In the genomic region with DNA sequence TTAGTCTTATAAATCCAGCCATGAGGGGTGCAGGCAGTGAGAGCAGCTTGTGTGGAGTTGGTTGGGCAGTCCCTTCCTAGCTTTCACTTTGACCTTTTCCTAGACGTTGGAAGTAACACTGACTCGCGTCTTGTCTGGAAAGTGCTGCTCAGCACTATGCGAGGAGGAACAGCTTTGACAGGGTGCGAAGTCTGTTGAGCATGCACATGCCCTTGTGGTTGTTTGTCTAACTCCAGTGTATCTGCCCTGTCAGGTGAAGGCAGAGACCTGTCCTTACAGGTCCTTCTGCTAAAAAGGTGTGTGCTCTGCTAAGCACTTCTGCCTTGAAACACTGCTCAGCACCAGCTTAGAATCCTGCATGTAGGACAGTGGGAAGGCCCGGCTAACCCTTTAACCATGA, we compare ENCODE assay signal across 26 mouse cellular contexts. TPM values are rescaled to one million over a fixed set of nuclear protein-coding genes. Genes with fewer than 3 reads are reported as not detected.
A peak's percentile ranks its signal among the peaks of the same experiment; 100 is the strongest.
DNase-seq lines count a peak whose midpoint lies in the region; ATAC-seq and TF ChIP-seq lines count a peak whose summit lies in the region.
"Had no signal": no experiment of that assay in that cellular context is flagged by ENCODE, and none has a peak within 500 bp of the region (broad histone marks: within the 10 kb centered on the region; RNA-seq: fewer than 3 reads in every experiment).

No protein-coding gene starts in this region.

- no peak for TF ChIP-seq CTCF in bone marrow macrophage, adult 2 months (IDR thresholded peaks at IDR 0.05; ENCODE audit: low read depth, low read length)
- TF ChIP-seq CTCF in intestine, postnatal 0 days (IDR thresholded peaks at IDR 0.05; ENCODE audit: low read depth): peak; percentile 12; the same call in 1 of the 2 replicates
- TF ChIP-seq CTCF in small intestine, adult 2 months (IDR thresholded peaks at IDR 0.05; ENCODE audit: extremely low read depth, insufficient read length, insufficient replicate concordance, low read depth, low read length): no peak

- peak; percentile 65 to 69 for DNase-seq in kidney, adult 8-10 months
- DNase-seq in right cerebral cortex, postnatal 36 days (ENCODE audit: low spot score in 2 of 2): no peak
- DNase-seq in layer of hippocampus, adult 9-11 months: no peak
- DNase-seq: adrenal gland, adult 2 months; cerebellum, adult 11-12 months; cerebellum, postnatal 10 days; gastrocnemius, postnatal 25 days; heart, adult 18-20 months; heart, postnatal 14 days; retina, postnatal 1 day; right cerebral cortex, postnatal 25 days had no signal

- H3K4me2 ChIP-seq in kidney, embryonic 14.5 days (replicated peaks; ENCODE audit: low read depth, low read length): no peak overlapping the region
- H3K4me2 ChIP-seq in intestine, postnatal 0 days (replicated peaks; ENCODE audit: low read depth): no peak overlapping the region
- H3K4me2 ChIP-seq: embryonic facial prominence, embryonic 12.5 days; forebrain, embryonic 12.5 days; heart, embryonic 12.5 days; neural tube, embryonic 13.5 days; stomach, embryonic 15.5 days had no signal

- no peaks in the 10 kb centered on the region for H3K4me1 ChIP-seq in kidney, embryonic 14.5 days (ENCODE audit: control insufficient read depth, insufficient read depth, low read length)
- peaks cover 36% of the 10 kb centered on the region for H3K4me1 ChIP-seq in bone marrow macrophage, adult 2 months (ENCODE audit: control insufficient read depth, insufficient read depth, low read length)
- 0 out of 2 replicates have a peak, but pooled peaks cover 4% of the 10 kb centered on the region for H3K4me1 ChIP-seq in intestine, postnatal 0 days (replicated peaks; ENCODE audit: control insufficient read depth, insufficient read depth, low read length)
- H3K4me1 ChIP-seq in small intestine, adult 2 months (ENCODE audit: control insufficient read depth, insufficient read depth, insufficient read length, low read length): peaks cover 25% of the 10 kb centered on the region
- H3K4me1 ChIP-seq: embryonic facial prominence, embryonic 12.5 days; forebrain, embryonic 12.5 days; midbrain, embryonic 10.5 days; neural tube, embryonic 13.5 days; stomach, embryonic 15.5 days had no signal

- no peak overlapping the region for H3K4me3 ChIP-seq in kidney, embryonic 14.5 days (ENCODE audit: low read length)
- no peak overlapping the region for H3K4me3 ChIP-seq in bone marrow macrophage, adult 2 months (ENCODE audit: insufficient read depth, low read length)
- H3K4me3 ChIP-seq in intestine, postnatal 0 days (ENCODE audit: low read depth, low read length): no peak overlapping the region
- H3K4me3 ChIP-seq in small intestine, adult 2 months (ENCODE audit: low read depth, low read length): no peak overlapping the region
- H3K4me3 ChIP-seq: embryonic facial prominence, embryonic 12.5 days; erythroblast, embryonic 14.5 days; forebrain, embryonic 12.5 days; heart, embryonic 12.5 days; midbrain, embryonic 10.5 days; myocyte; neural tube, embryonic 13.5 days; stomach, embryonic 15.5 days had no signal

- no peak for TF ChIP-seq POLR2A in bone marrow macrophage, adult 2 months (IDR thresholded peaks at IDR 0.05; ENCODE audit: borderline replicate concordance, low read depth, low read length)
- no peak for TF ChIP-seq POLR2A in small intestine, adult 2 months (IDR thresholded peaks at IDR 0.05; ENCODE audit: low read depth, low read length)

- no peak overlapping the region for H3K9ac ChIP-seq in kidney, embryonic 14.5 days (ENCODE audit: low read depth, low read length)
- no peak overlapping the region for H3K9ac ChIP-seq in intestine, postnatal 0 days (ENCODE audit: low read depth, low read length)
- H3K9ac ChIP-seq: embryonic facial prominence, embryonic 12.5 days; forebrain, embryonic 12.5 days; heart, embryonic 12.5 days; liver, embryonic 14.5 days; neural tube, embryonic 13.5 days; stomach, embryonic 15.5 days had no signal

- H3K9me3 ChIP-seq in kidney, embryonic 14.5 days (ENCODE audit: control insufficient read depth, low read length): no peaks in the 10 kb centered on the region
- no peaks in the 10 kb centered on the region for H3K9me3 ChIP-seq in intestine, postnatal 0 days (ENCODE audit: control insufficient read depth)
- H3K9me3 ChIP-seq: embryonic facial prominence, embryonic 12.5 days; forebrain, embryonic 12.5 days; heart, embryonic 12.5 days; midbrain, embryonic 10.5 days; neural tube, embryonic 13.5 days; stomach, embryonic 15.5 days had no signal

- H3K27me3 ChIP-seq in kidney, embryonic 14.5 days (ENCODE audit: control insufficient read depth, insufficient read depth, low read length): no peaks in the 10 kb centered on the region
- no peaks in the 10 kb centered on the region for H3K27me3 ChIP-seq in intestine, postnatal 0 days (replicated peaks; ENCODE audit: control insufficient read depth, insufficient read depth, low read length)
- H3K27me3 ChIP-seq in small intestine, adult 2 months (ENCODE audit: control insufficient read depth, insufficient read depth, low read length): no peaks in the 10 kb centered on the region
- H3K27me3 ChIP-seq: embryonic facial prominence, embryonic 12.5 days; forebrain, embryonic 12.5 days; heart, embryonic 12.5 days; neural tube, embryonic 13.5 days; stomach, embryonic 15.5 days had no signal

- H3K27ac ChIP-seq in kidney, embryonic 14.5 days (ENCODE audit: low read depth, low read length): no peak overlapping the region
- H3K27ac ChIP-seq in bone marrow macrophage, adult 2 months (ENCODE audit: insufficient read depth, low read depth, low read length): peak overlapping the region; percentile 18; the same call in 1 of the 2 replicates
- peak overlapping the region; percentile 51; the same call in 1 of the 2 replicates for H3K27ac ChIP-seq in intestine, postnatal 0 days (ENCODE audit: low read depth, low read length)
- peak overlapping the region; percentile 54 for H3K27ac ChIP-seq in small intestine, adult 2 months (ENCODE audit: insufficient read depth, low read depth, low read length)
- H3K27ac ChIP-seq: embryonic facial prominence, embryonic 12.5 days; forebrain, embryonic 12.5 days; hindbrain, postnatal 0 days; midbrain, embryonic 10.5 days; neural tube, embryonic 13.5 days; stomach, embryonic 15.5 days had no signal

- 87% methylated on average over 6 of the region's 6 CpGs for whole genome bisulfite sequencing in kidney, embryonic 14.5 days
- WGBS in intestine, postnatal 0 days: 55% methylated on average over 6 of the region's 6 CpGs
- WGBS in small intestine, adult 2 months: 51% methylated on average over 6 of the region's 6 CpGs

- H3K36me3 ChIP-seq in kidney, embryonic 14.5 days (ENCODE audit: control insufficient read depth, insufficient read depth, low read length): peaks cover 26% of the 10 kb centered on the region
- peaks cover 31% of the 10 kb centered on the region for H3K36me3 ChIP-seq in intestine, postnatal 0 days (ENCODE audit: control insufficient read depth, insufficient read depth)
- H3K36me3 ChIP-seq in small intestine, adult 2 months (ENCODE audit: control insufficient read depth, insufficient read depth, low read length): peaks cover 17% of the 10 kb centered on the region

- ATAC-seq in kidney, embryonic 14.5 days (ENCODE audit: low FRiP score, low TSS enrichment): no peak
- peak; percentile 50 for ATAC-seq in intestine, postnatal 0 days
- ATAC-seq: hindbrain, postnatal 0 days; midbrain, embryonic 16.5 days had no signal

RNA-seq across cellular contexts. Expression of gene Ap2a2, which starts 26.9 kb away (rescaled TPM):
- 47.0 and 76.3 TPM in 2 replicates for polyA plus RNA-seq in kidney, embryonic 14.5 days (2014; fragmentation: Nextera tagmentation; extraction: Ambion mirVana)
- polyA plus RNA-seq in bone marrow macrophage, adult 2 months (2012; ENCODE audit: insufficient read depth, insufficient read length, missing spikeins): 103 and 114 TPM in 2 replicates
- 69.7 and 76.6 TPM in 2 replicates for polyA plus RNA-seq in intestine, postnatal 0 days (2015; fragmentation: Nextera tagmentation; extraction: Ambion mirVana)
- 49.6 and 109 TPM in 2 replicates for polyA plus RNA-seq in small intestine, adult 2 months (2012; rRNA removed)

RNA-seq across cellular contexts. Expression of gene Chid1, which starts 49.2 kb away (rescaled TPM):
- 28.9 and 38.8 TPM in 2 replicates for polyA plus RNA-seq in kidney, embryonic 14.5 days (2014; fragmentation: Nextera tagmentation; extraction: Ambion mirVana)
- 16.3 TPM in 2 replicates for polyA plus RNA-seq in bone marrow macrophage, adult 2 months (2012; ENCODE audit: insufficient read depth, insufficient read length, missing spikeins)
- polyA plus RNA-seq in intestine, postnatal 0 days (2015; fragmentation: Nextera tagmentation; extraction: Ambion mirVana): 20.5 and 23.8 TPM in 2 replicates
- 21.5 and 30.7 TPM in 2 replicates for polyA plus RNA-seq in small intestine, adult 2 months (2012; rRNA removed)

Comparison
In these comparisons a context has a peak if more than half of its experiments do, and no peak if none do; other contexts are left out.
1. DNase-seq: peak in kidney, adult 8-10 months (2 of 2); none in right cerebral cortex, postnatal 36 days (0 of 2) and layer of hippocampus, adult 9-11 months (single experiment).